Mouse (Mus musculus): ENCODE measurements around the gene Zbtb7b.

Gene Zbtb7b

GRCm38 (mm10) chr3:89418170-89418860 is 23.7 kb upstream of the Zbtb7b start, which contains the start of the genes Cks1b and Shc1:
Cks1b (minus strand) TSS chr3:89418383.
Shc1 (plus strand) TSS chr3:89418443.
- peak; percentile 84 for DNase-seq

- no peak for DNase-seq
These were observed 23.2 kb upstream of the Zbtb7b start for GRCm38 (mm10) chr3:89417840-89418169.

- DNase-seq: no peak
These were observed 22.6 kb upstream of the Zbtb7b start for GRCm38 (mm10) chr3:89417131-89417530.

- no peak for DNase-seq
These were observed 21.6 kb upstream of the Zbtb7b start for GRCm38 (mm10) chr3:89416158-89416557.

DNA sequence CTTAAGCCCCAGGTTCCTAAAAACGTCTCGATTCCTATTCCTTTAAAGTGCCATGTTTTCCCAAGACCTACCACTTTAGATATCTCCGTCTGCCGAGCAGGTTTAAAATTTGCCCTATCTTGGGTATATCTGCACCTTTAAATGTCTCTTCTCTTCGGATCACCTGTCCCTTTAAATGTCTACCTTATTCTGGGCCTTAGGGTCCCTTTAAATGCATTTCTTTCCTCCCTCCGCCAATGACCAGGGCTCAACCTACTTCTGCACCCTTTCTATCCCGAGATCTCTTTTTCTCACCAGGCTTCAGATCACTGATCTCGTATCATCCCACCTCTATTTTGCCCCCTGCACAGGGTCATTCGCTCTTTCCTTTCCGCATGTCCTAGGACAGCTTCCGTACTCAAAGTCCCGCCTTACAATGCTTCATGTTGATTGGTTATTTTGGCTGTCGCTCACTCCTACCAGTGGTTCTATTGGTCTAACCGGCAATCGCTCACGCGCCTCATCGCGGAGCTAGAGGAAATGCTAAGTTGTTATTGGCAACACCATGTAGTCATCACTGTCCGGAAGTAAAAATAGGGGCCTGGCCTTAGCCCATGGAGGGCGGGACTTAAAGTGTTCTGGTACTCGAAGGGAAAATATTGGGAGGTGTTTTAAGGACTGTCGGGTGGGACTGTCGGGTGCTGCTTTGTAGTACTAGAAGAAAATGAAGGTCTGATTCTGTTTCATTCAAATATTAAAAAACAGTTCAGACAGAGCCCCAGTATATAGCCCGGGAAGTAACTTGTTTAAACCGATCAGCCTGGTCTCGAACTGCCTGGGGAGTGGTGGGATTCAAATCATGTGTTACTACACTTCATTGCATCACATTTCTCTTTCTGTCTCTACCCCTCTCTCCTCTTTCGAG is 17.2 kb upstream of the Zbtb7b start, which contains the start of gene Flad1:
Gene Flad1 (minus strand): TSS at position 381 of the 904 bp plus-strand sequence.
- DNase-seq: peak; percentile 99

DNA sequence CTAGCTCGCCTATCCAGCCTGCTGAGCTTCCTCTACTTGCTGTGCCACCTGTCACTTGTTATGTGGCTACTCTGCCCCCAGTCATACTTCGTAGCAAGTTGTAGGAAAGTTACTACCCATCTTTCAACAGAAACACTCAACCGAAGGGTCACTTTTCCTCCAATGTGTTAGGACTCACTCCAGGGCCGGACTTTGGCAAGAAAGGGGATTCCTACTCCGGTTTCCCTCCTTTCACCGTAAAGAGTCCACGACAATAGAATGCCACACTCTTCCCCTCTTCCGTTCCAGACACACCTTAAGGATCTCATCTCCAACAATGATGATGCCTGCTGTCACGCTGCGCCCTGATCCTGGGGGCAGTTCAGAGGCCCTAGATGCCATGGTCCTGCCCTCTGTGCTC is 16.3 kb upstream of the Zbtb7b start:
- no peak for DNase-seq

DNA sequence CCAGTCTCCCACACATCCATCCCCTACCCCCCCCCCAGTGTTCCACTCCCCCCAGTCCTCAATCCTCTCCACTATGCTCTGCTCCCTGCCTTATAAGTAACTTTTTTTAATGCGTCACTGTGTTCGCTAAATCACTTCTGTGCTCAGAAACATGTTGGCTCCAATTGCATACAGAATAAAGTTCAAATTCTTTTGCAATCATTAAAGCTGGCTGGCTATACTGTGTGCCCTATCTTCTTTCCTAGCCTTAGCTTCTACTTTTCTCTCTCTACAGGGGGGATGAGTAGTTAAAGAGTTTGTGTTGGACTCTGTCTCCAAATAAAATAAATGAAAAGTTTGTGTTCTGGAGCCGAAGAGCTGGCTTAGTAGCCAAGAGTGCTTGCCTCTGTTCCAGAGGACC is 15.1 kb upstream of the Zbtb7b start:
- no peak for DNase-seq

DNA sequence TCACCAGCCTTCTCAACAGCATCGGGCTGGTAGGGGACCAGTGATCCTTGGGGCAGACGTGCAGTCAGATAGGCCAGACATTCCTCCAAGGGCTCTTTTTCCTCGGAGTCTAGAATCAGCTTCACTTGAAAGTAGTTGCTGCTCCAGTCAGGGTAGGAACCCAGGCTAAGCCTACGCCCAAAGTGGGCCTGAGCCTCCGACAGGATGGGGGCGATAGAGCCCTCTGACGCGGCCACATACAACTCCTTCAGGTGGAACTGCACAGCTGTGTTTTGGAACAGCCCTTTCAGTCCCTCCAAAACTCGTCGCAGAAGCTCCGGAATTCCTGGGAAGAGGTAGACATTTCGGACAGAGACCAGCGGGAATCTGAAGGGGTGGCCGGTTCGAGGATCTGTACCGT is 13.9 kb upstream of the Zbtb7b start:
- DNase-seq: no peak

GRCm38 (mm10) chr3:89406887-89407286 is 12.3 kb upstream of the Zbtb7b start:
- no peak for DNase-seq

DNA sequence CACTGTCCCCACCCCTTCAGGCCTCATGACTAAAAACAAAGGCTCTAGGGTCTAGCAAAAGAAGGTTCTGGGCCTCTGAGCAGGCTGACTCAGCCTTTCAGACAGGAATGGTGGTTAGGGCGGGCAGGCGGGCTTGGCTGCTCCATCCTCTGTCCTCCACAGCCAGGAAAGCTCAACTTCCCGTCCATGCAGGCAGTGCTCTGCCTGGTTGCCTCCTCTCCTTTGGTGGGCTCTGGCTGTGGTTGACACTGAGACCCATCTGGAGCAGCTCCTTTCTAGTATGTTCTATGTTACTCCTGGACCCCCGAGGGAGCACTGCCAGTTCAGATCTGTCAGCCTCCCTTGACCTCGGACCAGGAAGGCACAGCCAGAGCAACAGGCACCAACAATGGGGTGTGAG is 8.1 kb upstream of the Zbtb7b start, which contains the start of gene Lenep:
Gene Lenep (minus strand): TSS at position 101 of the 400 bp plus-strand sequence.
- DNase-seq: no peak

DNA sequence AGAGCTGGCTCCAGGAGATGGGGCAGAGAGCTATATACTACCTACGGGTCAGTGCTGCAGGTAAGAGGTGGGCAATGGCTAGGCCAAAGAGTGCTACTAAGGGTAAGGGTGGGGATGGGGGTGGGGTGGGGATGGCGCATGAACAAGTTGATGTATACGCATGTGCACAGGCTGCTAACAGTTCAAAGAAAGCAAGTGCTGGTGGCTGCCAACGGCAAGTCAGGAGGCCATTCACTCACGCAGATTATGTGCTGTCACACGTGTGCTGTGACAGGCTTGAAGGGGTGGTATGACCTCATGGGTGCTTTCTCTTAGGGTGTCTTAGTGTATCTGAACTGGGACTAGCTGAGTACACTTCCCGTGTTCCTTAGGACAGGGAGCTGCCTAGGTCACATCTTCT is 6.8 kb upstream of the Zbtb7b start:
- DNase-seq: no peak

DNA sequence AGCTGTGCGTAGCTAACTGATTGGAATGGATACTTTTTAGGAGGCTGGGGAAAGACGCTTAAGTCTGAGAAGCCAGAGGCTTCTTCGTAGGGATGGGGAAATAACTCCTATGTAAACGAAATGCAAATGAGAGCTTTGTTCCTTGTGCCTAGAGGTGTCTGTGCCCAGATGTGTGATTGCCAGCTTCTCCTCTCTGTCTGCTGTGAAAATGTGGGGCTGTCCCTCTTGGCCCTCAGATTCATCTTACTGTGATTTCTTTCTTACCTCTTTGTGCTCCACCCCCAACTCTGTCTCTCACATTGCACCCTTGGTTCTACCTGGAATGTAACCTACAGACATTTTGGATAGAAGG is 2.1 kb upstream of the Zbtb7b start:
- DNase-seq: no peak

DNA sequence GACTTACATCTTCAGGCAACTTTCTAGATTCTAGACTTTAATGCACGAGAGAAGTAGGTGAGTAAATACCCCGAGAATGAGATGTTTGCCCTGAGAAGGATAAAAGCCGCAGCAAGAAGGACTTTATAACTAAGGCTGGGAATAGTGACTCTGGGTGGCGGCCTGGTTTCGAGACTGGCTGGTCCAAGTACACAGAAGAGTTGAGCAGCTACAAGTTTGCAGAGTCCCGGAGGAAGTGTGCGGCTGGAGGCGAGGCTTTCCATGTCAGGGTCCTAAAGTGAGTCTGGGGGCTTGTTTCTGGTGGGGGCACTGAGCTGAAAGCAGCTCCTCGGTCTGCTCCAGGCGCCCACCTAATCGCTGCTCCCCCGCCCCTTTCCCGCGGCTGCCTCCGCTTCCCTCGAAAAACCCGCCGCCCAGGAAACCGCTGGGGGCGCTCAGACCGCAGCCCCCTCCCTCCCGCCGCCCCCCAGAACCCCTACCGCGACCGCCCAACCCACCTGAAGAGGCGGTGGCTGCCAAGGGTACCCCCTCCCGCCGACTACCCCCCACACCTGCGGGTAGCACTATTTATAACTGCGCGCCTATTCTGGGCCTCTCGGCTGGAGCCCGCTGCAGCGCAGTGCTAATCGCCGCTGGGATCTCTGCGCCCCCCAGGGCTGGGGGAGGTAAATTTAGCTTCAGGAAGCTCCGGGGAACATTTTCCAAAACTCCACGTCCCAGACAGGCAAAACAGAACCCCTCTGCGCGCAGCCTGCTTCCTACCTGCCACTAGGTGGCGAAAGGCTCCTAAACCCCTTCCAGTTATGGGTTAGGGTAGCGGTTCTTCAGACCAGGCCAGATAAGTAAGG is 1.5 kb upstream of the Zbtb7b start:
- peak; percentile 65 for DNase-seq

DNA sequence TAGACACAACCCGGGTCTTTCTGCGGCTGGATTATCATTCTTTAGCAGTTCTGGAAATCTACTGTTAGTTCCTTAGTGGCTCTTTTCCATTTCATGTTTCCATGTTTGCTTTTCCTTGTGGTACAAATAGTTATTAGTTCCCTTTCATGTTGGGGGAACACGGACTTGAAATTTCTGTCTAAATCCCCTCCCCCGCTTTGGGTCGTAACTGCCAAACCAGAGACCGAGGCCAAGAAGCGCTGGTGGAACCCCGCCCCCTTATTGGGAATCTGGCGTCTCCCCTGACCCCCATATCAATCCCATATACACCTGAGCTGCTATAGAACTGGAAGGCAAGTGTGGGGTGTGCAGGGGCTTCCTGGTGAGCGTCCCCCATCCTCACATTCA is 836 bp upstream of the Zbtb7b start:
- no peak for DNase-seq

GRCm38 (mm10) chr3:89394894-89395256 is 299 bp upstream of the Zbtb7b start:
- DNase-seq: peak; percentile 84

- peak; percentile 99 for DNase-seq
These were observed 971 bp downstream of the Zbtb7b start for GRCm38 (mm10) chr3:89393605-89394004.

DNA sequence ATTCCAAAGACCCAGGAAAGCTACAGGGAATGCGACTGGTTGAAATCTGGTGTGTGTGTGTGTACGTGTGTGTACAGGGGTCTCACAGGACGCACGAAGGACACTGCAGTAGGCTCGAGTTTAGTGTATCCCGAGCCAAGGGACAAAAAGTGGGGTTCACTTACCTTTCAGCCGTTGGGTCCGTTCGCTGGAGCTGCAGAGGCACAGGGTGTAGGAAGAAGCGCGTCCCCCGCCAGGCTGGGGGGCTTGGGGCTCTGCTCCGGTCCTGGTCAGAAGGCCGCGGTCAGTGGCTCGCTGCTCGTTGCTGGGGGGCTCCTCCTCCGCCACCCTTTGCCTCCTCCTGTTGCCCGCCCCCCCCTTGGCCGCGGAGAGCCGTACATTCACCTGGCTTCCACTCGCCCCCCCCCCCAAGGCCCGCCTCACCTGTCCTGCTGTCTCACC is 1.7 kb downstream of the Zbtb7b start:
- peak; percentile 59 for DNase-seq

- peak; percentile 61 for DNase-seq
These were observed 2.7 kb downstream of the Zbtb7b start for GRCm38 (mm10) chr3:89391663-89392511.

DNA sequence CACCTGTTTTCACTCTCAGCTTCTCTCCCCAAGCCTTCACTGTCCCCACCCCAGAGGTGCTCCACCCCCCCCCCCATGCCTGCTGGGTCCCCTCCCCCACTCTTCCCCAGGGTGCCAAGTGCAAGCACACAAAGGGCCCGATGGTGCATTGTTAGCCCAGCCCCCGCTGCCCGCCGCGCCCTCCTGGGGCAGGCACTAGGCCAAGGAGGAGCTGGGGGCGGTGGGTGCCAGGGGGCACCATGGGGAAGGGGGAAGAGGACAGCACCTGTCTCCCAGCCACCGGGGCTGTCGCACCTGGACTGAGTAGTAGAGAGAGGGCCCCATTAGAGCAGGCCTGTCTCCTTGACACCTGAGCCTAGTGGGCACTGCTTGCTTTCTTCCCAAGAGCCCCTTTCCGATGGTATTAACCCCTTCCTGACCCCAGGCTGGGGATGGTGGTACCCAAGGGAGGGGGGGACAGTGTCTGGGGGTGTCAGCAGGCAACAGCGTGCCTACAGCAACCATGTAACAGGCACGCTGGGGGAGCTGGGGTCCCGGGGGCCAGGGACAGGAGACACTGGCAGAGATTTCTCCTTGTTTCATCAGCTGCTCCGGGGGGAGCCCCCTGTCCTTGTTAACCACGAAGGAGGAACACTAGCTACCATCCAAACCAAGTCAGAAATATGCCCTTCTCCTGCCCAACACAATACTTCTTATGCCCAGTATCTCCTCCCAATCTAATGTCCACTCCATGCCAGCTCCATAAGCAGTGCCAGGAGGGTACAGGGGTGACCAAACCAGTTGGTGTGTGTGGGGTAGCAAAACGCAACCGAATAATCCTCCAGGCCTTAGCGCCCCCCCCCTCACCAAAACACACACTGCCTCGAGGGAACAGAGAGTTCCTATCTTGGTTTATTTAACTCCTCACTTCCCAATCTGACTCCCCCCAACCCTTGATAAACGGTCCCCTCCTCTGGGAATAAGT is 3.6 kb downstream of the Zbtb7b start:
- peak; percentile 57 for DNase-seq

DNA sequence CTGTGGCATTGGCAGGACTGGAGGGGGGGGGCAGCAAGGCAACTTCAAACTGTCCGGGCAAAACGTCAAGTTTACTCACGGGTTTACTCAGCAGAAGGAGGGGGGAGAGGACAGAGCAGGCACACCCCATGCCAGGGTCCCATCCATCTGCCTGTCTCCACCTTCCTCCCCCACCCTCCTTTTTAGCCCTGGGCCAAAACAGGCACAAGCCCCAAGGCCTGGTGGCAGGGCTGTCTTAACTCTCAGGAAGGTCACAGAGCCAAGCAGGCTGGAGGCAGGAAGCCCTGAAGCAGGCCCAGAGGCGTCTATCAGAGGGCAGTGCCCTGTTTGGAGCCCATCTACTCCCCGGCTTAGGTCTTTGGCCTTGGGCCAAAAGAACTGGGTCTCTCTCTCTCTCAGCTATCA is 4.5 kb downstream of the Zbtb7b start:
- no peak for DNase-seq
